Mouse (Mus musculus) embryonic stem cell, embryonic (primary cell): ENCODE measurements around the gene Sparc.

Experiments used
- CTCF ChIA-PET, 4 experiments: fragments of 300-600 bp in 2 of 4; fragments of 350-600 bp in 2 of 4; sonication (Branson Sonifier 250); formaldehyde crosslinking; loops; one replicate each; lab custom pipeline; 2022; ENCODE audit warnings: inconsistent platforms in 2 of 4; lab: Charles Lee
- POLR2A ChIA-PET, 4 experiments: fragments of 300-600 bp in 2 of 4; fragments of 350-600 bp in 2 of 4; sonication (Branson Sonifier 250); formaldehyde crosslinking; loops; one replicate each; lab custom pipeline; 2022; ENCODE audit warnings: antibody characterized with exemption in 4 of 4, inconsistent platforms in 1 of 4; lab: Charles Lee

The Sparc gene

DNA sequence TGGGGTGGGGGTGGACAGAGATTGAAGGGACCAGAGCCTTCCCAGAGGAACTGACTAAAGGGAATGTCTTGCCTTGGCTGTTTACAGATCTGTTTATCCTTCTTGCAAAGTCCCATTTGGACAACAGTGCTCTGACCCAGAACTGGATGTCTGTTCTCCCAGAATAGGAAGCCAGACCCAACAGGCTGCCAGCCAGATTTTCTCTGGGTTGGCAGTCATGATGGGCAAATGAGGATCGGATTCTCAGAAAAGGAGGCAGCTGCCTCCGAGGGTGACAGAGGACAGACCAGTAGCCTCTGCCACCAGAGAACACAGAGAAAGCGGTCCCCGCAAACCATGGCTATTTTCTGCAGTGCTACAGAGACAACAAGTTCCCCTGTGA lies 3.7 kb downstream of the Sparc start:
- ChIA-PET POLR2A (interaction anchor here in 3 of 4 experiments (0.7 to 26.5 kb wide), 32 partner anchors 4 to 397 kb away, joined by 3 to 542 read pairs (median 5); partner anchors contain the start of genes Atox1 (in 2 of the 3), G3bp1 (in 2 of the 3), Gm2a (in 1 of the 3) and Sparc (in 1 of the 3)), CTCF (interaction anchor here (0.7 to 2.2 kb wide), 12 partner anchors 9 to 261 kb away, joined by 3 to 7 read pairs (median 3); no protein-coding TSS in a partner anchor)

GRCm38 (mm10) chr11:55418704-55419061 lies 4.3 kb downstream of the Sparc start:
- ChIA-PET POLR2A (interaction anchor here (0.6 to 26.5 kb wide), 24 partner anchors 3 to 445 kb away, joined by 3 to 542 read pairs (median 13); partner anchors contain the start of genes Atox1 (in 3 of the 4), G3bp1 (in 3 of the 4) and Sparc (in 1 of the 4)), CTCF (interaction anchor here in 3 of 4 experiments (0.9 to 2.2 kb wide), 6 partner anchors 11 to 32 kb away, joined by 3 to 7 read pairs (median 4); no protein-coding TSS in a partner anchor)

DNA sequence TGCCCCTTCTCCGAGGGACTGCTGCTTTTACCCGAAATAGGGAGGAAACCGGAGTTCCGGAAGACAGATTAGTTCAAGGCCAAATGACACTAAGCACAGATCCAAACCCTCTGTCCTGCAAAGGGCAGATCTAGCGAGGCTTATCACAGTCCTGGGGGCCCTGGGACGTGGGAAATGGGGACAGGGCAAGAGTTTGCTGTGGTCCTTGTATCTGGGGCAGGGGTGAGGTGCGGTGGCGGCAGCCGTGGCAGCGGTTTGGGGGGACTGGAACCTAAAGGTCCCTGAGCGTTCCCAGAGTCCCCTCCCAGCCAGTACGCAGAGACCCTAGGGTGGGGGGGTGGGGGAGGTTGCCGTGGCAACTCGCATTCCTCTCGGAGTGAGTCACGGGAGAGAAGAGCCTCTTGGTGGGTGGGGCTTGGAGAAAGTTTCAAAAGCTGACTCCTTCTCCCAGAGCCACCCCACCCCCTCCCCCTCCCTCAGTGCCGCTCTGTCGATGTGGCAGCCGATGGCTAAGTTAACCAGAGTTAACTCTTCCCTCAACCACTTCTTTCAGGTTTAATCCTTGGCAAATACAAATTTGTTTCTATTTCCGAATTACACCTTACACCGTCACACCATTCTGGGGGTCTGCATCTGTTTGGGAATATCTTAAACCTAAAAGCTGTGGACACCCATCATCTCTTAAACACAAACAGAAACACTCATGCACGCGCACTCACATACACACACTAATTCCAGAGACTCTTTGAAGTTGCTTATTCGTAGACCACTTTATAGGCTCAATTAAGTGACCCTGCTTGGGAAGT lies 4.9 kb downstream of the Sparc start:
- POLR2A ChIA-PET, result interaction anchor here (0.6 to 26.5 kb wide), 28 partner anchors 3 to 444 kb away, joined by 3 to 542 read pairs (median 7); partner anchors contain the start of genes Atox1 (in 3 of the 4), G3bp1 (in 3 of the 4) and Sparc (in 1 of the 4)
- CTCF ChIA-PET, result interaction anchor here in 3 of 4 experiments (0.9 to 2.2 kb wide), 6 partner anchors 12 to 32 kb away, joined by 3 to 7 read pairs (median 4); no protein-coding TSS in a partner anchor

DNA sequence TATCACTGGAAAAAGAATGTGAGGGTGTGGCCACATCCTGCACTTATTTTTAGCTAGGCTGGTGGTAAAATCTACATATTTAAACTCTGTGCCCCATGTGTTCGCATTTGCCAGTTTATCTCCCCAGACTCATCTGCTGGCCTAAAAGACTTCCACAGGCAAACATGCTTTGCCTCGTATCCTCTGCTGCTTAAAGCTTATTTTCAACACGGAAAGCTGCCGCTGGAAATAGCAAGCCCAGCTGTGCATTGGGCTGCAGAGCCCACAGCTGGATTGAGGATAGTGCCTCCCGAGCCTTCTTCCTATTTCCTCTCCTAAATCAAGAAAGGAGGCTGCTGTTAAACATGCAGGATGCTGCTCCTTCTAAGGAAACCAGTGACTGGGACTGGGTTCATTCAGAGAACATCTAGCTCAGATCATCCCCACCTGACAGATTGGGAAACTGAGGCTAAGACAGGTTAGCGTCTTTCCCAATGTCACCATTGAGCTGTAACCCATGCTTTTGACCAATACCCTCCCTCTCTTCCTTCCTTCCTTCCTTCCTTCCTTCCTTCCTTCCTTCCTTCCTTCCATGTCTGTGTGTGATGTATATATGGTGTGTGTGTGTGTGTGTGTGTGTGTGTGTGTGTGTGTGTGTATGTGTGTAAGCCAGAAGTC lies 6.2 kb downstream of the Sparc start:
- CTCF ChIA-PET, result interaction anchor here in 2 of 4 experiments (1.0 to 2.5 kb wide), 4 partner anchors 12 to 43 kb away, joined by 4 to 11 read pairs (median 6); no protein-coding TSS in a partner anchor
- POLR2A ChIA-PET, result interaction anchor here (0.7 to 26.5 kb wide), 28 partner anchors 8 to 317 kb away, joined by 3 to 542 read pairs (median 5); partner anchors contain the start of genes G3bp1 (in 4 of the 4), Atox1 (in 2 of the 4) and Sparc (in 1 of the 4)

- CTCF ChIA-PET, result interaction anchor here (0.6 to 2.5 kb wide), 9 partner anchors 11 to 43 kb away, joined by 3 to 18 read pairs (median 5); no protein-coding TSS in a partner anchor
- POLR2A ChIA-PET, result interaction anchor here (0.5 to 26.5 kb wide), 31 partner anchors 8 to 1950 kb away, joined by 3 to 542 read pairs (median 7); partner anchors contain the start of genes G3bp1 (in 3 of the 4), Atox1 (in 2 of the 4), Sparc (in 2 of the 4) and Gm2a (in 1 of the 4)
Observed at GRCm38 (mm10) chr11:55415731-55416130, 7.3 kb downstream of the Sparc start.

GRCm38 (mm10) chr11:55415036-55415704 lies 7.8 kb downstream of the Sparc start:
- CTCF ChIA-PET, result interaction anchor here (0.6 to 2.5 kb wide), 13 partner anchors 10 to 257 kb away, joined by 3 to 18 read pairs (median 4); no protein-coding TSS in a partner anchor
- POLR2A ChIA-PET, result interaction anchor here (0.6 to 26.5 kb wide), 30 partner anchors 9 to 1950 kb away, joined by 3 to 542 read pairs (median 6); partner anchors contain the start of genes Atox1 (in 2 of the 4), G3bp1 (in 2 of the 4), Sparc (in 2 of the 4) and Gm2a (in 1 of the 4)

DNA sequence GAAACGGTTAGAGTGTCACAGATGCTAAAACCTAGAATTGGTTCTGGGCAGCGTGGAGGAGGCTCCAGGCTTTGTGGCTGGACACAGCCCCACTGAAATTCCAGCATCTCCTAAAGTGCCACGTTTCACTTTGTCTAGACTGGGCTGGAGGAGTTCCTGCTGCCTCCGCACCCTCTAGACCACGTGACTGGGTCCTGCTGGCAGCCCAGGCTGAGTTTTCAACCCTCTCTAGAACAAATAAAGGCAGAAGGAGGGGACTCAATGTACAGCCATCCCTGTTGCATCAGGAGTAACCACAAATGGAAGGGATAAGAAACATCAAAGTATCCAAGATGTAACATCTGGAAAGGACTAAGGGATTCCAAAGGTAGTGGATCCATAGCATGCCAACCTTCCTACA lies 8.7 kb downstream of the Sparc start:
- CTCF ChIA-PET, result interaction anchor here in 1 of 4 experiments (0.8 to 1.5 kb wide), 4 partner anchors 16 to 256 kb away, joined by 3 to 6 read pairs (median 3); no protein-coding TSS in a partner anchor
- POLR2A ChIA-PET, result interaction anchor here (0.6 to 26.5 kb wide), 20 partner anchors 8 to 1358 kb away, joined by 3 to 542 read pairs (median 8); partner anchors contain the start of genes Atox1 (in 2 of the 4), G3bp1 (in 2 of the 4) and Sparc (in 2 of the 4)

GRCm38 (mm10) chr11:55413416-55413796 lies 9.6 kb downstream of the Sparc start:
- POLR2A ChIA-PET, result interaction anchor here in 3 of 4 experiments (0.6 to 26.5 kb wide), 21 partner anchors 7 to 254 kb away, joined by 3 to 542 read pairs (median 5); partner anchors contain the start of genes Atox1 (in 2 of the 3), G3bp1 (in 2 of the 3) and Sparc (in 2 of the 3)
- CTCF ChIA-PET, result interaction anchor here in 3 of 4 experiments (0.7 to 1.4 kb wide), 3 partner anchors 24 to 215 kb away, joined by 3 to 4 read pairs (median 4); no protein-coding TSS in a partner anchor

DNA sequence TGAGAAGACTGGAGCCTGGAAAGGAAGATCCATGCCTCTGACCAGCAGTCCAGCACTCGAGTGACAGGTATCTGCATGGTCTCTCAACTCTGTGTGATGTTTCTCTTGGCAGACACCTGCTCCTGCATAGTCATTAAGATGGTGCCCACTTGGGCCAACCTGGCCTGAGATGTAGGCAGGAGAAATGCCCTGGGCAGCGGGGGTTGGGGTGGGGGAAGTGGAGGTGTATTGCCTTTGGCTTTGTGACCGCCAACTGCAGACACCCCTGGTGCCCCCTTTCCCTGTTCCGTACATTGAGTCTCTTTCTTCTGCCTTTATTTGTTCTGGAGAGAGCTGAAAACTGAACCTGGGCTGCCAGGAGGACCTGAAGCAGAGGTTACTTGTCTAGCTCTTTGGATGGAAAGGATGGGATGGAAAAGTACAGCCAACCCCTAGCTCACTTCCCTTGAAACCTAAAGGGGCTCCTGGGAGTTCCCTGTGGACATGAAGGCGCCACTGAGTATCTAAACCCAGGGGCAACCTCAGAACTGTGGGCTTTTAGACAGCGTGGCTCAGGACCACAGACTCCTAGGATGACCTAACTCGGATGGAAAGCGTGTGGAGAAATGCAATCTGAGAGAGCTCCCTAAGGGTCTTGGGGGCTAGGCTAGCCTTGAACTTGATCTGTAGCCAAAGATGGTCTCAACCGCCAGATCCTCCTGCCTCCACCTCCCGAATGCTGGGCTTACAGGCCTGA lies 10.1 kb downstream of the Sparc start:
- ChIA-PET POLR2A (interaction anchor here in 2 of 4 experiments (0.5 to 26.5 kb wide), 23 partner anchors 6 to 440 kb away, joined by 3 to 542 read pairs (median 5); partner anchors contain the start of genes Atox1 (in 2 of the 2), G3bp1 (in 2 of the 2) and Sparc (in 2 of the 2)), CTCF (interaction anchor here in 3 of 4 experiments (0.7 to 1.4 kb wide), 3 partner anchors 23 to 214 kb away, joined by 3 to 4 read pairs (median 4); no protein-coding TSS in a partner anchor)

DNA sequence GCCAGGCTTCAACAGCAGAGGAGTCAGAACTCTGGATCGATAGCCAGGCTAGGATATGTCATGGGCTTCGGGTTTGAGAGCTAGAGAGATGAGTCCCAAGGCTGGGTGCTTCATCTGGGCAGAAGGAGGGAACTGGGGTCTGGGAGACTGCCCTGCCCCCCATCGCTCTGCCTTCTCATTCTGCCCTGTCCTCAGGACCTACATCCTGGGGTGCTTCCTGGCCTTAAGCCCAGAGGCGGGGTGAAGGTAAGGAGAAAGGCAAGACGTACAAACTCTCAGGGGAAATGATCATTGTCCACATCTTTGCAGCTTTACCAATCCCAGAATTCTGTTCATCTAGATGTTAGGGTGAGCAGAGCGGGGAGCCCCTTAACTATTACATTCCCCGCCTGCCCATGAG lies 10.9 kb downstream of the Sparc start:
- ChIA-PET CTCF (no interaction called here), POLR2A (interaction anchor here in 2 of 4 experiments (1.0 to 26.5 kb wide), 6 partner anchors 8 to 253 kb away, joined by 4 to 542 read pairs (median 11); partner anchors contain the start of genes Atox1 (in 1 of the 2), G3bp1 (in 1 of the 2) and Sparc (in 1 of the 2))

- CTCF ChIA-PET, result interaction anchor here in 2 of 4 experiments (0.5 to 1.3 kb wide), 2 partner anchors 9 to 21 kb away, joined by 3 to 5 read pairs; no protein-coding TSS in a partner anchor
- POLR2A ChIA-PET, result interaction anchor here in 3 of 4 experiments (0.6 to 26.5 kb wide), 12 partner anchors 10 to 313 kb away, joined by 3 to 542 read pairs (median 4); partner anchors contain the start of genes G3bp1 (in 2 of the 3), Atox1 (in 1 of the 3), Gm2a (in 1 of the 3) and Sparc (in 1 of the 3)
Observed at GRCm38 (mm10) chr11:55410502-55410901, 12.5 kb downstream of the Sparc start.

GRCm38 (mm10) chr11:55410005-55410404 lies 13.0 kb downstream of the Sparc start:
- CTCF ChIA-PET, result interaction anchor here in 2 of 4 experiments (0.6 to 1.6 kb wide), 3 partner anchors 15 to 35 kb away, joined by 3 to 5 read pairs (median 4); no protein-coding TSS in a partner anchor

DNA sequence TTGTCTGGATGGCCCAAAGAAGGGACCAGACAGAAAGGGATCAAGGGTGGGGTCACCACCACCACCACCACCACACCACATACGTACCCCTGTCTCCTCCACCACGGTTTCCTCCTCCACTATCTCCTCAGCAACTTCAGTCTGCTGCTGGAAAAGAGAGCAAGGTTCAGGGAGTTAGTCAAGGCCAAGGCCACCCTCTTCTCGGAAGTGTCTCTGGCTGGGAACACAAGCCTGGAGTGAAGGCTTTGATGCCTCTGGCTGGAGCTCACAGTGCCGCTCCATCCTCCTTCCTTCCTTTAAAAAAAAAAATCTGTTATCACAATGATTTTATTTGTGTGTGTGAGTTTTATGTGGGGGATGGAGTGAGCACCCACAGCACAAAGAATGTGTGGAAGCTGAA lies 15.8 kb downstream of the Sparc start:
- CTCF ChIA-PET, result no interaction called here
- POLR2A ChIA-PET, result interaction anchor here in 2 of 4 experiments (1.3 to 26.5 kb wide), 8 partner anchors 9 to 64 kb away, joined by 4 to 542 read pairs (median 12); partner anchors contain the start of genes G3bp1 (in 1 of the 2) and Sparc (in 1 of the 2)

More at GRCm38 (mm10) chr11:55410005-55410404, 13.0 kb downstream of the Sparc start:
- POLR2A ChIA-PET, result interaction anchor here in 2 of 4 experiments (0.6 to 26.5 kb wide), 9 partner anchors 10 to 71 kb away, joined by 3 to 542 read pairs (median 9); partner anchors contain the start of genes Atox1 (in 1 of the 2), G3bp1 (in 1 of the 2) and Sparc (in 1 of the 2)

DNA sequence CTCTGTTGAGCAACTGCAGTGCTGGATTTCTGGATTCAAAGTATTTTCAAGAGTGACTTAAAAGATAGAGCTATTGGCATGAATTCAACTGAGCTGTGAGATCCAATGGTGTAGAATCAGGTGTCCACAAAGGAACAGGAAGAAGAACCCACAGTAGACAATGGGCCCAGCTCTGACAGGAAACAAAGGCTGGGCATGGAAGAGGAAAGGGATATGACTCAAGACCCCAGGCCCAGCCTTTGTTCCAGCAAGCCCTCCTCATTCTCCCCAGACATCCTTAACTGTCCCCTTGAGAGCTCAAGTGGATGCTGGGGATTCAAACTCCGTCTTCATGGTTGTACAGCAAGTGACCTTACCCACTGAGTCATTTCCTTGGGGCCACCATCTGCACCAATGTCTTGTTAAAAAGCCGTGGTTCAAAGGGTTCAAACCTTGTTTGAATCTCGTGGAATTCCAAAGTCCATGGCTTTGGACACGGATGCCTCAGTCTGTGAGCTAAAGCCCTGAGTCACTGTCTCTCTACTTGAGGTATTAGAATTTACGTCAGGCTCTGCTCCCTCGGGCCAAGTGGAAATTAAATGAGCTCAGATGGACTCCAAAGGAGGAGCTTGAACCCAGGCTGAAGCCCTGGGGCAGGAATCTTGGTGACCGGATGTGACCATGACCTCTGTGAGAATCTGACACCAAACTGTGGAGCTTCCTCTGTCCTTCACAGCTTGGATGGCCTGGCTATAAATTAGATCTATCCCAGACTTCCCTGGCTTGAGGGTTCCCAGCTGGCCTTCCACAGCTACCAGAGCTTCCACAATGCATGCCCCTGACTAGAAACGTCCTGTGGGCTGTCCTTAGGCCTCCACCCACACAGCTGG lies 17.1 kb downstream of the Sparc start:
- POLR2A ChIA-PET, result interaction anchor here (0.6 to 26.5 kb wide), 36 partner anchors 9 to 247 kb away, joined by 3 to 542 read pairs (median 4); partner anchors contain the start of genes Atox1 (in 3 of the 4), G3bp1 (in 2 of the 4) and Sparc (in 1 of the 4)
- CTCF ChIA-PET, result interaction anchor here (0.5 to 2.4 kb wide), 18 partner anchors 11 to 573 kb away, joined by 3 to 27 read pairs (median 3); partner anchors contain the start of gene Atox1 (in 1 of the 4)
